Mouse (Mus musculus) hindbrain, postnatal 0 days (tissue): ENCODE measurements around the gene Actr3. TPM values are rescaled to one million over a fixed set of nuclear protein-coding genes. Genes with fewer than 3 reads are reported as not detected.

Source experiments
- ATAC-seq: fragments of 200-750 bp; cut with Nextera tagmentation; 2 replicates; pipeline ENCODE4 v1.8.0; 2017; ENCODE audit warnings: mild to moderate bottlenecking, moderate TSS enrichment, moderate library complexity
- DNase-seq: peaks from one replicate; pipeline ENCODE4 v3.0.0-alpha.2; 2015; ENCODE audit warnings: low spot score
- H3K27ac ChIP-seq: fragments of 300-500 bp; sonication (generic); 2 replicates; pipeline ENCODE4 v1.5.1; 2014; ENCODE audit warnings: mild to moderate bottlenecking
- H3K27me3 ChIP-seq: fragments of 300-500 bp; sonication (generic); 2 replicates; pipeline ENCODE4 v1.6.1; 2014; ENCODE audit warnings: low read length, mixed read lengths; ENCODE audit not compliant: insufficient read depth
- H3K36me3 ChIP-seq: fragments of 300-500 bp; sonication (generic); 2 replicates; pipeline ENCODE4 v1.6.1; 2014; ENCODE audit warnings: low read length, mixed read lengths; ENCODE audit not compliant: insufficient read depth
- H3K4me1 ChIP-seq: fragments of 300-500 bp; sonication (generic); 2 replicates; pipeline ENCODE4 v1.6.1; 2014; ENCODE audit warnings: antibody characterized with exemption, low read length, mixed read lengths; ENCODE audit not compliant: insufficient read depth
- H3K4me2 ChIP-seq: fragments of 300-500 bp; sonication (generic); 2 replicates; pipeline ENCODE4 v1.6.1; 2014; ENCODE audit warnings: low read depth, mild to moderate bottlenecking, low read length, moderate library complexity, mixed read lengths
- H3K4me3 ChIP-seq: fragments of 300-500 bp; sonication (generic); 2 replicates; pipeline ENCODE4 v1.5.1; 2014; ENCODE audit warnings: low read length
- H3K9ac ChIP-seq: fragments of 300-500 bp; sonication (generic); replicated peaks from 2 replicates; pipeline ENCODE4 v1.6.1; 2014; ENCODE audit warnings: mild to moderate bottlenecking, low read length, moderate library complexity, mixed read lengths
- H3K9me3 ChIP-seq: fragments of 300-500 bp; sonication (generic); 2 replicates; pipeline ENCODE4 v1.6.1; 2016; ENCODE audit warnings: low read length, mixed read lengths
- CTCF ChIP-seq: IDR thresholded peaks from 2 replicates; pipeline ENCODE4 v1.5.1; 2016; ENCODE audit warnings: antibody characterized with exemption, control low read depth, low read depth
- WGBS: fragments of 180-500 bp; shearing (Covaris S2); extraction: QIAGEN DNeasy Blood & Tissue Kit; methylation state at CpG from one replicate; pipeline ENCODE4 v1.1.7; 2014; 5-methylcytosine and 5-hydroxymethylcytosine counted together
- polyA plus RNA-seq: library from polyadenylated mRNA; unstranded; fragments of >200 nt; fragmentation: Nextera tagmentation; extraction: Ambion mirVana; gene quantifications from 2 replicates; pipeline ENCODE4 v1.2.1, GENCODE M21; 2015
- total RNA-seq: library from RNA; depleted of rRNA; stranded (reverse); fragments of >200 nt; gene quantifications from 2 replicates; pipeline ENCODE4 v1.2.3, GENCODE M21; 2014

The Actr3 gene
- total and polyA plus RNA-seq, 2 experiments from 2014 or later = 130 to 186 TPM

DNA sequence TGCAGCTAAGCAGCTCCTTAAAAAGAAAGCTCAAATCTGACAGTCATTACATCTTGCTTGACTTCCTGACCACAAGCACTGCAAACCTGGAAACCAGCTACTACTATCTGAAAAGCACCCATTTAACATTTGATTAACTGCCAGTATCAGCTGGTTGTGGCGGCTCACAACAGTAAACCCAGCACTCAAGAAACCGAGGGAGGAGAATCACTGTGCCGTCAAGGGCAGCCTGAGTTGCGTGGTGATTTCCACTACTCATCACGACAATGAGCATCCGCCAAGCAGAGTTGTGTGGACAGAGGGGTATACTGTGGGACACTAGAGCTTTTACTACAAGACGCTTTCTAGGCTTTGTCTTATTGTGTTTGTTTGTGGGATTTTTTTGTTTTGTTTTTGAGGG, 4.8 kb downstream of the Actr3 start:
- TF ChIP-seq CTCF = no peak
- peaks cover 10% of the 10 kb centered on the region for H3K4me1 ChIP-seq
- H3K4me2 ChIP-seq = no peak overlapping the region
- H3K36me3 ChIP-seq = no peaks in the 10 kb centered on the region
- no peak overlapping the region for H3K9ac ChIP-seq
- WGBS = 55% methylated on average over 7 of the region's 7 CpGs
- no peak overlapping the region for H3K4me3 ChIP-seq
- no peaks in the 10 kb centered on the region for H3K9me3 ChIP-seq
- H3K27ac ChIP-seq = no peak overlapping the region
- ATAC-seq (no peak), DNase-seq (no peak)
- H3K27me3 ChIP-seq = no peaks in the 10 kb centered on the region

- Histone ChIP-seq H3K9ac (no peak overlapping the region), H3K36me3 (no peaks in the 10 kb centered on the region), H3K4me2 (no peak overlapping the region), H3K4me1 (peaks cover 10% of the 10 kb centered on the region), H3K4me3 (no peak overlapping the region), H3K9me3 (no peaks in the 10 kb centered on the region), H3K27me3 (no peaks in the 10 kb centered on the region), H3K27ac (no peak overlapping the region)
- ATAC-seq (no peak), DNase-seq (no peak)
- no peak for TF ChIP-seq CTCF
- WGBS = 85% methylated on average over 4 of the region's 4 CpGs
These were observed 5.5 kb downstream of the Actr3 start for GRCm38 (mm10) chr1:125429984-125430383.

- no peak for ATAC-seq
- no peak for TF ChIP-seq CTCF
- Histone ChIP-seq H3K36me3 (no peaks in the 10 kb centered on the region), H3K27ac (no peak overlapping the region), H3K4me3 (no peak overlapping the region), H3K4me2 (no peak overlapping the region), H3K9ac (no peak overlapping the region), H3K4me1 (peaks cover 6% of the 10 kb centered on the region), H3K9me3 (no peaks in the 10 kb centered on the region), H3K27me3 (no peaks in the 10 kb centered on the region)
- WGBS = 54% methylated on average over 2 of the region's 2 CpGs
- no peak for DNase-seq
These were observed 7.2 kb downstream of the Actr3 start for GRCm38 (mm10) chr1:125428315-125428714.

DNA sequence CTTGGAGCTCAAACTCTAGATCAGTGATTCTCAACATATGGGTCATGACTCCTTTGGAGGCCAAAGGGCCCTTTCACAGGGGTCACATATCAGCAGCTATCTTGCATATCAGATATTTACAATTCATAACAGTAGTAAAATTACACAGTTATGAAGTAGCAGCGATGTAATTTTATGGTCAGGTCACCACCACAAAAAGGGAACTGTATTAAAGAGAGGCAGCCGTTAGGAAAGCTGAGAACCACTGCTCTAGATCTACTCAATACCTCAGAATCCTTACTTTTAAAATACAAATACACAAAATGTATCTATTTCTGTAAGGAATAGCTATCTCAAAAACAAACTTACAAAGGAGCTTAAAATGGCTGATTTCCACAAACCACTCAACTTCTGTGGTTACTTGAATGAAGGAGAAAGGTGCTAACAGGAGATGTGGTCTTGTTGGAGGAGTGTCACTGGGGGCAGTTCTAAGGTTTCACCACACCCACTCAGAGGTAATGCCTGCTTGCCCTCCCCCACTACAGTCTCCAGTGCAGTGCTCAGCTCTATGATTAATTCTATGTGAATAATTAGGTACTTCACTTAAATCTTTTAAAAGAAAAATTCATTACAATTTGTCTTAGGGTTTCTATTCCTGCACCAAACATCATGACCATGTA, 9.0 kb downstream of the Actr3 start:
- no peaks in the 10 kb centered on the region for H3K4me1 ChIP-seq
- no peak overlapping the region for H3K27ac ChIP-seq
- no peaks in the 10 kb centered on the region for H3K27me3 ChIP-seq
- H3K4me3 ChIP-seq = no peak overlapping the region
- H3K4me2 ChIP-seq = no peak overlapping the region
- TF ChIP-seq CTCF = no peak
- no peak for ATAC-seq
- DNase-seq = no peak
- no peak overlapping the region for H3K9ac ChIP-seq
- no peaks in the 10 kb centered on the region for H3K9me3 ChIP-seq
- 88% methylated on average over 2 of the region's 2 CpGs for WGBS
- H3K36me3 ChIP-seq = no peaks in the 10 kb centered on the region

DNA sequence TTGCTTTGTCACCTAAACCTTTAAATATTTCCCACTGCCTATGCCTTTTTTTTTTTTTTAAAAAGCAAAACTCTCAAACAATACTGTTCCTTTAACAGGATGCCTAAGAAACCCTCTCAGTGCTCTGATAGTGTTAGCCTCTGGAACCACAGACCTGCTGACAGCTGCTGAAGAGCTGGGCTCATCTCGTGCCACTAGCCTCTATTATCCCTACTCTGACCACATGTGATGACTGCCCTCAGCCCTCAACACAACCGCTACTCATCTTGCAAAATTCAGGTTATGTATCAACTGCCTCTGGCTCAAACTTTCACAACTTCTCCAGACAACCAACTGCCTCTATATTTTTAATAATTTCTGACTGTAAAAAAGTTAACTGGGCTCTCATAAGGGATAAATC, 15.6 kb downstream of the Actr3 start:
- no peak for DNase-seq
- Histone ChIP-seq H3K4me2 (no peak overlapping the region), H3K4me1 (no peaks in the 10 kb centered on the region), H3K4me3 (no peak overlapping the region), H3K36me3 (peaks cover 8% of the 10 kb centered on the region; the same call in 1 of the 2 replicates), H3K27me3 (no peaks in the 10 kb centered on the region), H3K27ac (no peak overlapping the region), H3K9me3 (no peaks in the 10 kb centered on the region), H3K9ac (no peak overlapping the region)
- no peak for ATAC-seq
- no peak for TF ChIP-seq CTCF
- WGBS = 60% methylated on average over 2 of the region's 2 CpGs

DNA sequence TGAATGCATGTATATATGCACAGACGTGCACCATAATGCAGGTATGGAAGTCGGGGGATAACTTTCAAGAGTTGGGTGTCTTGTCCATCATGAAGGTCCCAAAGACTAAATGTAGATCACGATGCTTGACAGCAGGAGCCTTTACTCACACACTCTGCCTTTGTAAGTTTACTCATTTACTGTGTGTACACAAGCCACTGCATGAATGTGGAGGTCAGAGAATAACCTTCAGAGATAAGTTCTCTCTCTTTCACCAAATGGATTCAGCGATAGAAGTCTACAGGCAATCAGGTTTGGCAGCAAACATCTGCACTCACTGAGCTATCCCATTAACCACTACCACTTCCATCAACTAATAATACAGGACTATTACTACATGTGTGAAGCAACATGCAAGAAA, 16.8 kb downstream of the Actr3 start:
- Histone ChIP-seq H3K4me1 (no peaks in the 10 kb centered on the region), H3K4me3 (no peak overlapping the region), H3K9ac (no peak overlapping the region), H3K9me3 (no peaks in the 10 kb centered on the region), H3K27ac (no peak overlapping the region), H3K27me3 (no peaks in the 10 kb centered on the region), H3K4me2 (no peak overlapping the region), H3K36me3 (peaks cover 8% of the 10 kb centered on the region; the same call in 1 of the 2 replicates)
- no peak for TF ChIP-seq CTCF
- 93% methylated on average over 4 of the region's 4 CpGs for WGBS
- no peak for ATAC-seq
- no peak for DNase-seq

DNA sequence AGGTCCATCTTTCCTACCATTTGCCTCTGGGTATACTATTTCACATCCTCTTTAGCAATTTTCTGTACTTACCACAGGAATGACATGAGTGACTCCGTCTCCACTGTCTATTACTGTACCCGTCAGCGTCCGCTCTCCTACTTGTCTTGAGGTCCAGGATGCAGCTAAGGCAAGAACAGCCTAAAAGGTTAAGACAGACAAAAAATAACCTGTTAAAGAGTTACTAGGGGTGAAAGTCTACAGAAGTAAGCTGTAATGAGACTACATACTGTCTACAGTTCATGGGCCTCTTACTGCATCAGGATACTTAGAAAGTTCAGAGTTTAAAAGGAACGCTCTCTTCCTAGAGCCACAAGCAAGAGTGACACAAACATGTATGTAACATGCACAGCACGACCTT, 28.3 kb downstream of the Actr3 start:
- Histone ChIP-seq H3K4me2 (no peak overlapping the region), H3K4me3 (no peak overlapping the region), H3K27me3 (no peaks in the 10 kb centered on the region), H3K36me3 (peaks cover 26% of the 10 kb centered on the region), H3K27ac (no peak overlapping the region), H3K4me1 (no peaks in the 10 kb centered on the region), H3K9me3 (no peaks in the 10 kb centered on the region), H3K9ac (no peak overlapping the region)
- DNase-seq = no peak
- no peak for ATAC-seq
- no peak for TF ChIP-seq CTCF
- WGBS = 95% methylated on average over 6 of the region's 6 CpGs
